Mouse (Mus musculus): ENCODE measurements around the gene Afg1l. TPM values are rescaled to one million over a fixed set of nuclear protein-coding genes. Genes with fewer than 3 reads are reported as not detected.
A peak's percentile ranks its signal among the peaks of the same experiment; 100 is the strongest.

The Afg1l gene
- polyA plus RNA-seq, 1 experiment from 2014 or later: 4.8 TPM

GRCm38 (mm10) chr10:42275401-42275870 is 202.9 kb downstream of the Afg1l start:
- Histone ChIP-seq H3K27me3 (ENCODE audit: insufficient read depth, poor library complexity, severe bottlenecking) (peaks cover 45% of the 10 kb centered on the region), H3K4me3 (peak overlapping the region; percentile 85), H3K4me1 (replicated peaks) (peaks cover 46% of the 10 kb centered on the region), H3K36me3 (no peaks in the 10 kb centered on the region), H3K9me3 (no peaks in the 10 kb centered on the region), H3K27ac (peak overlapping the region; percentile 91)
- 0% methylated on average over 46 of the region's 54 CpGs for WGBS
- no peak for DNase-seq (ENCODE audit: low spot score)

DNA sequence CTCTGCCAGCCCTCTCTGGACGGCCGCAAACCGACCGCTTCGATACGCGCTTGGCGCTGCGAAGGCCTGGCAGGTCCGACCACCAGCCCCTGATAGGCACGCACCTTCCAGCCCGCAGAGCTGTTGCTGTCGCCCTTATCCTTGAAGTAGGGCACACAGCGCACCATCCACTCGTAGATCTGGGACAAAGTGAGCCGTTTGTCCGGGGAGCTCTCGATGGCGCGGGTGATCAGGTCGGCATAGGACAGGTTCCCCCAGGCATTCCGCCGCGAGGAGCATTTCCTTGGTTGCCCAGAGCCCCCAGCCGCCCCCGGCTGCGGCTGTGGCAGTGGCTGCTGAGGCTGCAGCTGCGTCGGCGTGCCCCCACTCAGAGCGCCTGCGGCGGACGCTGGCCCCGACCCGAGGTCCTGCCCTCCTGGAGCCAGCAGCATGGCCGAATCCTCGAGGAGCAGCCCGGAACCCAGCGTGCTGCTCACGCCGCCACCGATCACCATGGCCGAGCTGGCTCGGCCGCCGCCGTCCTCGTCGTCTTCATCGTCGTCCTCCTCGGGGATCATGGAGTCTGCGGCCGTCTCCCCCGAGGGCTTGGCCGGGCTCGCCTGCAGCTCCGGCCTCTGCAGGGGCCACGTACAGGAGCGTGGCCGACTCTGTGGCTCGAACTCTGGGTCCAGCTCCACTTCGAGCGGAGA is 203.5 kb downstream of the Afg1l start:
- peaks cover 43% of the 10 kb centered on the region for H3K27me3 ChIP-seq (ENCODE audit: insufficient read depth, poor library complexity, severe bottlenecking)
- no peaks in the 10 kb centered on the region for H3K36me3 ChIP-seq
- peaks cover 48% of the 10 kb centered on the region for H3K4me1 ChIP-seq (replicated peaks)
- DNase-seq (ENCODE audit: low spot score): peak; percentile 60
- H3K4me3 ChIP-seq: peak overlapping the region; percentile 85
- peak overlapping the region; percentile 91 for H3K27ac ChIP-seq
- under 1% methylated on average over 65 of the region's 65 CpGs for WGBS
- no peaks in the 10 kb centered on the region for H3K9me3 ChIP-seq

- WGBS: 3% methylated on average over 21 of the region's 21 CpGs
- DNase-seq (ENCODE audit: low spot score): peak; percentile 38
- peaks cover 36% of the 10 kb centered on the region for H3K27me3 ChIP-seq (ENCODE audit: insufficient read depth, poor library complexity, severe bottlenecking)
- H3K4me1 ChIP-seq (replicated peaks): peaks cover 56% of the 10 kb centered on the region
- H3K27ac ChIP-seq: peak overlapping the region; percentile 91
- H3K9me3 ChIP-seq: no peaks in the 10 kb centered on the region
- no peaks in the 10 kb centered on the region for H3K36me3 ChIP-seq
- H3K4me3 ChIP-seq: peak overlapping the region; percentile 85
These were observed 204.3 kb downstream of the Afg1l start for GRCm38 (mm10) chr10:42273760-42274691.

GRCm38 (mm10) chr10:42273403-42273759 is 205.0 kb downstream of the Afg1l start:
- Histone ChIP-seq H3K4me3 (peak overlapping the region; percentile 85), H3K36me3 (no peaks in the 10 kb centered on the region), H3K4me1 (replicated peaks) (peaks cover 54% of the 10 kb centered on the region), H3K9me3 (no peaks in the 10 kb centered on the region), H3K27me3 (ENCODE audit: insufficient read depth, poor library complexity, severe bottlenecking) (peaks cover 36% of the 10 kb centered on the region), H3K27ac (no peak overlapping the region)
- no peak for DNase-seq (ENCODE audit: low spot score)
- 58% methylated on average over 6 of the region's 6 CpGs for WGBS

GRCm38 (mm10) chr10:42271454-42272230 is 206.7 kb downstream of the Afg1l start:
- WGBS: 60% methylated on average over 11 of the region's 11 CpGs
- peaks cover 49% of the 10 kb centered on the region for H3K4me1 ChIP-seq (replicated peaks)

DNA sequence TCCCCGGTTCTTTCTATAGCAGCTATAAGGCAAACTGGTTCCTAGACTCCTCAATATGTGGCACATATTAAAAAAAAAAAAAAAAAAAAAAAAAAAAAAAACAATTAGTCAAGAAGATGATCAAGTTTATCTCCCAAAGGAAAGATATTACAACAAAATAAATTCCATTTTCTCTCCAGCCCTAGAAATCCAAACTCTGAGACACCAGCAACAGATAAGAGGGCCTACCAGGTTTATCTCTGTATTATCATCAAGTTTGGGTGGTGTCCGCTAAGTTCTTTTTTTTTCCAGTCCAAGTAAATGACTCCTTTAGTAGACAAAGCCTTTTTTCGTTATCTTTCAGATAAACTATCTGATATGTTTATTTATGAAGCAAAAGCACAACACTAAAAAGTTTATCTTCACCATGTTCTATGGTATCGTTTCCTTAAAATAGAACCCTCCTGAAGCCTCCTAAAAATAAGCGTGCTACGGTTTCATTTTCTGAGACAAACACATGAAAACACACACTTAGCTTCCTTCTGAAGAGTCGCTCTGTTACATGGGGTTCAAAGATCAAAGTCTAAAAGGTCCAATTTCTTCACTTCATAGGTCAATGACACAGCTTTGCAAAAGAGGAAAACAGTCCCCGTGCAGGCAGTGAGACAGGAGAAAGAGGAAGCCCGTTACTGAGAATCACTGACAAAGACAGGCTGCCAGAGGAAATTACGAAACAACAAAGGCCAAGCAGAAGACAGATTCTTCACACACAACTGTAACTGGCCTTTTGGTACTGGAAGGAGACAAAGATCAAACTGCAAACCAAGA is 207.9 kb downstream of the Afg1l start:
- 62% methylated on average over 10 of the region's 10 CpGs for WGBS
- no peak overlapping the region for H3K27ac ChIP-seq
- no peak overlapping the region for H3K4me3 ChIP-seq
- peaks cover 44% of the 10 kb centered on the region for H3K4me1 ChIP-seq (replicated peaks)
- peaks cover 36% of the 10 kb centered on the region for H3K27me3 ChIP-seq (ENCODE audit: insufficient read depth, poor library complexity, severe bottlenecking)
- peaks cover 17% of the 10 kb centered on the region for H3K36me3 ChIP-seq
- DNase-seq (ENCODE audit: low spot score): no peak
- H3K9me3 ChIP-seq: no peaks in the 10 kb centered on the region

More at GRCm38 (mm10) chr10:42271454-42272230, 206.7 kb downstream of the Afg1l start:
- Histone ChIP-seq H3K27me3 (ENCODE audit: insufficient read depth, poor library complexity, severe bottlenecking) (peaks cover 36% of the 10 kb centered on the region), H3K36me3 (peaks cover 5% of the 10 kb centered on the region), H3K27ac (no peak overlapping the region), H3K4me3 (no peak overlapping the region), H3K9me3 (no peaks in the 10 kb centered on the region)
- no peak for DNase-seq (ENCODE audit: low spot score)

- Histone ChIP-seq H3K27me3 (ENCODE audit: insufficient read depth, poor library complexity, severe bottlenecking) (peaks cover 28% of the 10 kb centered on the region), H3K9me3 (no peaks in the 10 kb centered on the region), H3K4me1 (replicated peaks) (peaks cover 33% of the 10 kb centered on the region), H3K4me3 (no peak overlapping the region), H3K27ac (no peak overlapping the region), H3K36me3 (peaks cover 21% of the 10 kb centered on the region)
- DNase-seq (ENCODE audit: low spot score): no peak
- 65% methylated on average over 15 of the region's 15 CpGs for WGBS
These were observed 208.9 kb downstream of the Afg1l start for GRCm38 (mm10) chr10:42269281-42270025.

DNA sequence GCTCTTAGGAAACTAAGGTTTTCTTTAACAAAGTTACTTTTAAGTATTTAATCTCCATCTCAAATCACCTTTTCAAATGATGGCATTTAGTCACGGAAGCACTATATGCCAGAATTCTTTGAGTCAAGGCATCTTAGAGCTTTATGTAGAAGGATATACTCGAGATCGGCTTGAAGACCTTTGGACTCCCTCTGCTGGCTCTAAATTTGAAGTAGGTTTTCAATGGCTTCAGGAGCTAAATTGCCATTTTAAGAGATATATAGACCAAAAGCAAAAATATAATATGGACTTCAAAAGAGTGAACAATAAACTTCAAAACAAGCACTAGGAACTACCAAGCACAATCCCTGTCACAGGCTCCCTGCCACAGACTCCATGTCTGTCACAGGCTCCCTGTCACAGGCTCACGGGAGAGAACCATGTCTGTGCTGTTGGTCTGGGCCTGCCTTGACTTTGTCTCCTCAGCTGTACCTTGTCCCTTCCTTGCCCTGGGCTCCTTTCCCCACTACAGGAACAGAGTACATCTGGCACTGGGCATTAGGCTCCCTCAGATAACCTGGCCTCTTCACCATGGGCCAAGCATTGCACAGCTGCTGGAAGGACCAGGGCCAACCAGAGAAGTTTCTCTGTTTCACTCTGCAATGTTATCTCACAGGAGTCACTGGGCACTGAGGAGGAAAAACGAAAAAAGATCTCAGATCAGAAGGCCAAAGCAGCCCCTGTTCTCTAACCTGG is 210.4 kb downstream of the Afg1l start:
- WGBS: 86% methylated on average over 5 of the region's 5 CpGs

GRCm38 (mm10) chr10:42265021-42265689 is 213.2 kb downstream of the Afg1l start:
- no peak for DNase-seq (ENCODE audit: low spot score)
- Histone ChIP-seq H3K4me1 (replicated peaks) (peaks cover 12% of the 10 kb centered on the region), H3K27me3 (ENCODE audit: insufficient read depth, poor library complexity, severe bottlenecking) (no peaks in the 10 kb centered on the region), H3K36me3 (peaks cover 21% of the 10 kb centered on the region), H3K4me3 (no peak overlapping the region), H3K9me3 (no peaks in the 10 kb centered on the region), H3K27ac (no peak overlapping the region)
- 91% methylated on average over 11 of the region's 11 CpGs for WGBS

More for the DNA sequence above, 210.4 kb downstream of the Afg1l start:
- DNase-seq (ENCODE audit: low spot score): no peak
- Histone ChIP-seq H3K4me1 (replicated peaks) (peaks cover 21% of the 10 kb centered on the region), H3K27me3 (ENCODE audit: insufficient read depth, poor library complexity, severe bottlenecking) (peaks cover 13% of the 10 kb centered on the region), H3K4me3 (no peak overlapping the region), H3K27ac (no peak overlapping the region), H3K9me3 (no peaks in the 10 kb centered on the region), H3K36me3 (peaks cover 21% of the 10 kb centered on the region)

- Histone ChIP-seq H3K36me3 (peaks cover 21% of the 10 kb centered on the region), H3K27ac (no peak overlapping the region), H3K4me3 (no peak overlapping the region), H3K9me3 (no peaks in the 10 kb centered on the region), H3K4me1 (replicated peaks) (peaks cover 4% of the 10 kb centered on the region; the same call in 1 of the 2 replicates), H3K27me3 (ENCODE audit: insufficient read depth, poor library complexity, severe bottlenecking) (no peaks in the 10 kb centered on the region)
- 80% methylated on average over 5 of the region's 5 CpGs for WGBS
- DNase-seq (ENCODE audit: low spot score): no peak
These were observed 214.2 kb downstream of the Afg1l start for GRCm38 (mm10) chr10:42264195-42264594.

Data from hindbrain, embryonic 10.5 days (tissue).